Mouse (Mus musculus) kidney, postnatal 10 days (tissue): ENCODE results near the gene Sdk1.

Experiments
- DNase-seq: peaks from one replicate; pipeline ENCODE4 v3.0.0; 2021; ENCODE audit warnings: mixed read lengths

The Sdk1 gene

GRCm38 (mm10) chr5:142022877-142023580 lies 781.7 kb downstream of the Sdk1 start:
- peak; percentile 50 for DNase-seq

- peak; percentile 60 for DNase-seq
These were observed 783.2 kb downstream of the Sdk1 start for GRCm38 (mm10) chr5:142024448-142024847.

GRCm38 (mm10) chr5:142036536-142036935 lies 795.2 kb downstream of the Sdk1 start:
- peak; percentile 10 for DNase-seq

GRCm38 (mm10) chr5:142039236-142039635 lies 797.9 kb downstream of the Sdk1 start:
- DNase-seq, result no peak

GRCm38 (mm10) chr5:142039891-142040530 lies 798.7 kb downstream of the Sdk1 start:
- DNase-seq, result peak; percentile 12

GRCm38 (mm10) chr5:142041226-142041802 lies 800.0 kb downstream of the Sdk1 start:
- DNase-seq, result peak; percentile 64

GRCm38 (mm10) chr5:142061781-142062180 lies 820.5 kb downstream of the Sdk1 start:
- DNase-seq, result no peak

- DNase-seq, result no peak
These were observed 830.0 kb downstream of the Sdk1 start for GRCm38 (mm10) chr5:142071322-142071721.

GRCm38 (mm10) chr5:142073901-142074300 lies 832.6 kb downstream of the Sdk1 start:
- no peak for DNase-seq

GRCm38 (mm10) chr5:142074561-142075500 lies 833.5 kb downstream of the Sdk1 start:
- DNase-seq, result peak; percentile 68

- no peak for DNase-seq
These were observed 839.4 kb downstream of the Sdk1 start for GRCm38 (mm10) chr5:142080661-142081060.

GRCm38 (mm10) chr5:142081076-142081475 lies 839.8 kb downstream of the Sdk1 start:
- no peak for DNase-seq

- DNase-seq, result no peak
These were observed 855.1 kb downstream of the Sdk1 start for GRCm38 (mm10) chr5:142096377-142096841.

GRCm38 (mm10) chr5:142100176-142100575 lies 858.9 kb downstream of the Sdk1 start:
- no peak for DNase-seq

GRCm38 (mm10) chr5:142107434-142107833 lies 866.1 kb downstream of the Sdk1 start:
- DNase-seq, result no peak

GRCm38 (mm10) chr5:142111989-142112388 lies 870.7 kb downstream of the Sdk1 start:
- no peak for DNase-seq

- no peak for DNase-seq
These were observed 872.2 kb downstream of the Sdk1 start for GRCm38 (mm10) chr5:142113210-142114175.

- peak; percentile 24 for DNase-seq
These were observed 886.5 kb downstream of the Sdk1 start for GRCm38 (mm10) chr5:142127779-142128178.

- DNase-seq, result peak; percentile 52
These were observed 886.9 kb downstream of the Sdk1 start for GRCm38 (mm10) chr5:142128181-142128611.

- DNase-seq, result no peak
These were observed 888.7 kb downstream of the Sdk1 start for GRCm38 (mm10) chr5:142130004-142130403.

- DNase-seq, result no peak
These were observed 898.7 kb downstream of the Sdk1 start for GRCm38 (mm10) chr5:142139978-142140377.
